13 mouse cellular contexts compared by ENCODE assay signal in the genomic region with DNA sequence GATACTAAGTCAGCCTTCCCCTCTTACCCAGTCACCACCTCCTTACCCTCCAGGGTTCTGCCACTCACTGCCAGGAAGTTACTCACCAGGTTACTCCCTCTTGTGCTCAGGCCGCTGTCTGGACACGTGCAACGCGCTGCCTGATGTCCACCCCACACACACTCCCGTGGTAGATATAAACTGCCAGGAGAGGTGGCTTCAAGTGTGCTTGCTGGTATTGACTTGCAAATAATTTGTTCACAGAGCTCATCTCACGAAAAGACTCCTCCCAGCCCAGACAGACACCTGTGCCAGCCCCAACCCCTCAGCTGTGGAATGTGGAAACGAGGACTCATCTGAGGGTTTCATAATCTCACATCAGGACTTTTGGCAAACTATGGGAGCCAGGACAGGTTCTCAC. TPM values are rescaled to one million over a fixed set of nuclear protein-coding genes. Genes with fewer than 3 reads are reported as not detected.
DNase-seq lines count a peak whose midpoint lies in the region; ATAC-seq and TF ChIP-seq lines count a peak whose summit lies in the region.
"Had no signal": no experiment of that assay in that cellular context is flagged by ENCODE, and none has a peak within 500 bp of the region (broad histone marks: within the 10 kb centered on the region; RNA-seq: fewer than 3 reads in every experiment).

No protein-coding gene starts in this region.

- intact Hi-C loops in gastrocnemius, adult 2 months (cut with DNase I), result no loop called here

- no peak for TF ChIP-seq EP300 in liver, postnatal 0 days (IDR thresholded peaks at IDR 0.05; ENCODE audit: low read depth)

- no peak for ATAC-seq in liver, postnatal 0 days
- ATAC-seq in liver, embryonic 12.5 days, result no peak

- H3K9me3 ChIP-seq in liver, postnatal 0 days (ENCODE audit: low read length), result no peaks in the 10 kb centered on the region
- H3K9me3 ChIP-seq in liver, embryonic 12.5 days (replicated peaks), result no peaks in the 10 kb centered on the region
- no peaks in the 10 kb centered on the region for H3K9me3 ChIP-seq in megakaryocyte, embryonic 14.5 days

- peaks cover 71% of the 10 kb centered on the region for H3K4me1 ChIP-seq in liver, postnatal 0 days (ENCODE audit: insufficient read depth)
- peaks cover 85% of the 10 kb centered on the region for H3K4me1 ChIP-seq in liver, embryonic 12.5 days
- H3K4me1 ChIP-seq in brown adipose tissue, adult 24 weeks (ENCODE audit: control insufficient read depth, insufficient read depth, insufficient read length, low read length), result peaks cover 75% of the 10 kb centered on the region
- peaks cover 97% of the 10 kb centered on the region for H3K4me1 ChIP-seq in megakaryocyte, embryonic 14.5 days

- H3K27ac ChIP-seq in gastrocnemius, adult 2 months, result peak overlapping the region; percentile 75
- peak overlapping the region; percentile 66 for H3K27ac ChIP-seq in liver, postnatal 0 days (ENCODE audit: low read depth)
- H3K27ac ChIP-seq in liver, embryonic 12.5 days, result no peak overlapping the region
- peak overlapping the region; percentile 79 for H3K27ac ChIP-seq in brown adipose tissue, adult 24 weeks (replicated peaks; ENCODE audit: low read depth, low read length)

- no peaks in the 10 kb centered on the region for H3K27me3 ChIP-seq in liver, postnatal 0 days (ENCODE audit: insufficient read depth, low read length)
- no peaks in the 10 kb centered on the region for H3K27me3 ChIP-seq in liver, embryonic 12.5 days (replicated peaks)
- peaks cover 5% of the 10 kb centered on the region for H3K27me3 ChIP-seq in megakaryocyte, embryonic 14.5 days (replicated peaks)

- no peak overlapping the region for H3K9ac ChIP-seq in liver, postnatal 0 days (replicated peaks)
- H3K9ac ChIP-seq in liver, embryonic 12.5 days, result no peak overlapping the region

- H3K4me2 ChIP-seq in liver, postnatal 0 days (ENCODE audit: low read depth, low read length), result no peak overlapping the region
- no peak overlapping the region for H3K4me2 ChIP-seq in liver, embryonic 12.5 days

- DNase-seq in gastrocnemius, adult 2 months, result no peak
- no peak for DNase-seq in gastrocnemius, postnatal 4 days (ENCODE audit: low spot score in 2 of 2)
- no peak for DNase-seq in liver, postnatal 0 days
- DNase-seq in c-Kit-positive CD71-positive TER-119-positive erythroid progenitor cells, embryonic 14.5 days (ENCODE audit: low spot score), result no peak
- DNase-seq in spleen, postnatal 10 days (ENCODE audit: low spot score in 2 of 2), result no peak
- DNase-seq: adrenal gland, adult 8-10 months; cerebellum, postnatal 36 days; kidney, adult 18-20 months had no signal

- no peak for TF ChIP-seq CTCF in gastrocnemius, adult 2 months (IDR thresholded peaks at IDR 0.05)
- TF ChIP-seq CTCF in liver, postnatal 0 days (IDR thresholded peaks at IDR 0.05; ENCODE audit: low read depth), result no peak

- H3K4me3 ChIP-seq in gastrocnemius, adult 2 months, result peak overlapping the region; percentile 55; the same call in 1 of the 2 replicates
- no peak overlapping the region for H3K4me3 ChIP-seq in liver, postnatal 0 days (ENCODE audit: low read depth, low read length)
- no peak overlapping the region for H3K4me3 ChIP-seq in liver, embryonic 12.5 days
- no peak overlapping the region for H3K4me3 ChIP-seq in brown adipose tissue, adult 24 weeks (ENCODE audit: insufficient read depth, low read depth, low read length)
- peak overlapping the region; percentile 89 for H3K4me3 ChIP-seq in megakaryocyte, embryonic 14.5 days (replicated peaks)

- WGBS in liver, postnatal 0 days (ENCODE audit: insufficient replicate concordance), result 50% methylated on average over 7 of the region's 7 CpGs
- 73% methylated on average over 7 of the region's 7 CpGs for WGBS in liver, embryonic 12.5 days (ENCODE audit: insufficient replicate concordance)

- 0 out of 2 replicates have a peak, but pooled peaks cover 5% of the 10 kb centered on the region for H3K36me3 ChIP-seq in liver, postnatal 0 days (replicated peaks; ENCODE audit: insufficient read depth, low read length)
- H3K36me3 ChIP-seq in liver, embryonic 12.5 days, result peaks cover 30% of the 10 kb centered on the region
- peaks cover 74% of the 10 kb centered on the region for H3K36me3 ChIP-seq in megakaryocyte, embryonic 14.5 days (replicated peaks; ENCODE audit: low read length)

RNA-seq across cellular contexts. Expression of a gene that starts 17.4 kb away (rescaled TPM):
- 10 to 100 TPM in 1 of 2 experiments, 1 to 10 TPM in 1; 6.3 to 11.2 TPM for total RNA-seq in gastrocnemius, adult 2 months (2021)
- 10 to 100 TPM; 21.0 to 25.4 TPM for total RNA-seq in gastrocnemius, postnatal 4 days (2021)
- 5.2 and 6.2 TPM in 2 replicates for polyA plus RNA-seq in liver, postnatal 0 days (2015; fragmentation: Nextera tagmentation; extraction: Ambion mirVana)
- polyA plus RNA-seq in liver, embryonic 12.5 days (2016; fragmentation: Nextera tagmentation; extraction: Ambion mirVana), result 12.7 and 13.0 TPM in 2 replicates
- 8.8 and 14.5 TPM in 2 replicates for polyA plus RNA-seq in brown adipose tissue, adult 24 weeks (2012; ENCODE audit: insufficient read depth, insufficient read length, missing spikeins)
- 1.9 and 6.5 TPM in 2 replicates for polyA plus RNA-seq in megakaryocyte, embryonic 14.5 days (2012; ENCODE audit: insufficient read depth, low replicate concordance)

RNA-seq across cellular contexts. Expression of a gene that starts 48.6 kb away (rescaled TPM):
- total RNA-seq in gastrocnemius, adult 2 months (2021), result not detected
- total RNA-seq in gastrocnemius, postnatal 4 days (2021), result not detected
- not detected in 2 replicates for polyA plus RNA-seq in liver, postnatal 0 days (2015; fragmentation: Nextera tagmentation; extraction: Ambion mirVana)
- not detected in 2 replicates for polyA plus RNA-seq in liver, embryonic 12.5 days (2016; fragmentation: Nextera tagmentation; extraction: Ambion mirVana)
- not detected in 2 replicates for polyA plus RNA-seq in brown adipose tissue, adult 24 weeks (2012; ENCODE audit: insufficient read depth, insufficient read length, missing spikeins)
- polyA plus RNA-seq in megakaryocyte, embryonic 14.5 days (2012; ENCODE audit: insufficient read depth, low replicate concordance), result not detected in 2 replicates
- total RNA-seq: adrenal gland, adult 8-10 months; liver, adult 2 months had no signal
- polyA plus RNA-seq: frontal cortex, adult 2 months; liver, adult 2 months had no signal

Comparison
In these comparisons a context has a peak if more than half of its experiments do, and no peak if none do; other contexts are left out.
1. H3K4me3 ChIP-seq: peak in gastrocnemius, adult 2 months (single experiment) and megakaryocyte, embryonic 14.5 days (single experiment); none in liver, postnatal 0 days (single experiment), liver, embryonic 12.5 days (single experiment) and brown adipose tissue, adult 24 weeks (single experiment).